Mouse (Mus musculus) CH12.LX (cell line): ENCODE data around the gene Map3k6. TPM values are rescaled to one million over a fixed set of nuclear protein-coding genes. Genes with fewer than 3 reads are reported as not detected.

ENCODE experiments used
- DNase-seq: peaks from one replicate; pipeline ENCODE4 v3.0.0-alpha.2; 2013; ENCODE audit errors: extremely low read depth
- H3K27ac ChIP-seq: 2 replicates; pipeline ENCODE4 v1.5.1; 2012; ENCODE audit warnings: low read depth, mild to moderate bottlenecking, control low read depth, moderate library complexity; ENCODE audit not compliant: insufficient read depth
- H3K27me3 ChIP-seq: replicated peaks from 2 replicates; pipeline ENCODE3; 2012; ENCODE audit warnings: inconsistent platforms
- H3K36me3 ChIP-seq, 2 experiments: replicated peaks in 1 of 2; 2 replicates each; pipeline versions ENCODE3 to v1.6.1; 2012; ENCODE audit warnings: inconsistent platforms in 1 of 2, low read length in 1 of 2, mild to moderate bottlenecking in 1 of 2, mixed read lengths in 1 of 2, moderate library complexity in 1 of 2; ENCODE audit not compliant: control insufficient read depth in 1 of 2, insufficient read depth in 1 of 2
- H3K4me1 ChIP-seq, 2 experiments: 2 replicates each; pipeline ENCODE4 v1.6.1; 2012; ENCODE audit warnings: inconsistent platforms in 1 of 2, moderate library complexity in 1 of 2; ENCODE audit not compliant: insufficient read depth in 2 of 2, control insufficient read depth in 1 of 2
- H3K4me2 ChIP-seq: 2 replicates; pipeline ENCODE4 v1.6.1; 2012; ENCODE audit warnings: low read depth, mild to moderate bottlenecking, control low read depth; ENCODE audit not compliant: poor library complexity, insufficient read depth, severe bottlenecking
- H3K4me3 ChIP-seq, 3 experiments: fragments of 150-350 bp in 1 of 3; sonication (generic) in 1 of 3; replicated peaks in 1 of 3; 2 replicates each; pipeline versions ENCODE3 to v1.5.1; 2011 to 2012; ENCODE audit warnings: low read depth in 2 of 3, low read length in 2 of 3, mild to moderate bottlenecking in 2 of 3, moderate library complexity in 2 of 3, control low read depth in 1 of 3, improper control_type of control experiment in 1 of 3, inconsistent platforms in 1 of 3, mixed read lengths in 1 of 3; ENCODE audit not compliant: poor library complexity in 1 of 3
- H3K79me2 ChIP-seq: replicated peaks from 2 replicates; pipeline ENCODE4 v1.6.1; 2012; ENCODE audit warnings: mild to moderate bottlenecking, moderate library complexity; ENCODE audit not compliant: control insufficient read depth, poor library complexity, insufficient read depth, severe bottlenecking; ENCODE audit errors: extremely low read depth
- H3K9ac ChIP-seq: 2 replicates; pipeline ENCODE4 v1.6.1; 2012; ENCODE audit warnings: low read depth, mild to moderate bottlenecking, control low read depth, moderate library complexity; ENCODE audit not compliant: insufficient read depth
- H3K9me3 ChIP-seq: replicated peaks from 2 replicates; pipeline ENCODE3; 2012; ENCODE audit warnings: low read length, inconsistent platforms, mixed read lengths
- BHLHE40 ChIP-seq: IDR thresholded peaks from 2 replicates; pipeline ENCODE4 v1.6.1; 2011; ENCODE audit warnings: mild to moderate bottlenecking, low read depth, low read length, improper control_type of control experiment
- ELF1 ChIP-seq: IDR thresholded peaks from 2 replicates; pipeline ENCODE4 v1.6.1; 2014; ENCODE audit warnings: low read depth, mild to moderate bottlenecking, inconsistent platforms, low read length, improper control_type of control experiment
- HCFC1 ChIP-seq: IDR thresholded peaks from 2 replicates; pipeline ENCODE4 v1.6.1; 2012; ENCODE audit warnings: low read depth, mild to moderate bottlenecking, inconsistent platforms, low read length, improper control_type of control experiment
- IRF4 ChIP-seq: IDR thresholded peaks from 2 replicates; pipeline ENCODE4 v1.6.1; 2014; ENCODE audit warnings: low read depth, mild to moderate bottlenecking, inconsistent platforms, low read length, improper control_type of control experiment
- JUND ChIP-seq: conservative IDR thresholded peaks from 2 replicates; pipeline ENCODE4 v1.6.1; 2011; ENCODE audit warnings: low read depth, low read length, improper control_type of control experiment
- MAFK ChIP-seq: IDR thresholded peaks from 2 replicates; pipeline ENCODE4 v1.6.1; 2011; ENCODE audit warnings: low read length, improper control_type of control experiment; ENCODE audit not compliant: insufficient replicate concordance
- MXI1 ChIP-seq: IDR thresholded peaks from 2 replicates; pipeline ENCODE4 v1.6.1; 2011; ENCODE audit warnings: mild to moderate bottlenecking, low read depth, low read length, improper control_type of control experiment
- ZC3H11A ChIP-seq: IDR thresholded peaks from 2 replicates; pipeline ENCODE4 v1.6.1; 2012; ENCODE audit warnings: low read depth, mild to moderate bottlenecking, inconsistent platforms, low read length, improper control_type of control experiment
- ZMIZ1 ChIP-seq: IDR thresholded peaks from 2 replicates; pipeline ENCODE4 v1.6.1; 2012; ENCODE audit warnings: low read depth, mild to moderate bottlenecking, inconsistent platforms, low read length, improper control_type of control experiment
- dilution Hi-C: fragments of 300-500 bp; cut with MboI; formaldehyde crosslinking; loops from 2 replicates; pipeline ENCODE4 v1.14.3; 2020; ENCODE audit warnings: low sequenced_read_pairs; ENCODE audit not compliant: extremely low pct_unique_long_range_greater_than_20kb, extremely low pct_ligation_motif_present
- in situ Hi-C: fragments of 300-500 bp; cut with MboI; formaldehyde crosslinking; loops from 3 replicates; pipeline ENCODE4 v1.14.3; 2019; ENCODE audit warnings: low sequenced_read_pairs, low pct_ligation_motif_present, low pct_unique_long_range_greater_than_20kb, mixed read lengths
- polyA plus RNA-seq: library from polyadenylated mRNA; unstranded; fragments of >175 nt; gene quantifications from 2 replicates; pipeline ENCODE4 v1.2.1, GENCODE M21; 2012; ENCODE audit warnings: low read depth; ENCODE audit not compliant: insufficient read length
- total RNA-seq, 2 experiments: library from RNA; depleted of rRNA; stranded (reverse); fragments of 300-350 nt in 1 of 2; fragments of >200 nt in 1 of 2; gene quantifications; 2 replicates each; pipeline ENCODE4 v1.2.3; 2012 to 2014

The Map3k6 gene
- total and polyA plus RNA-seq, 3 experiments: 0.21 TPM; not detected in 2

DNA sequence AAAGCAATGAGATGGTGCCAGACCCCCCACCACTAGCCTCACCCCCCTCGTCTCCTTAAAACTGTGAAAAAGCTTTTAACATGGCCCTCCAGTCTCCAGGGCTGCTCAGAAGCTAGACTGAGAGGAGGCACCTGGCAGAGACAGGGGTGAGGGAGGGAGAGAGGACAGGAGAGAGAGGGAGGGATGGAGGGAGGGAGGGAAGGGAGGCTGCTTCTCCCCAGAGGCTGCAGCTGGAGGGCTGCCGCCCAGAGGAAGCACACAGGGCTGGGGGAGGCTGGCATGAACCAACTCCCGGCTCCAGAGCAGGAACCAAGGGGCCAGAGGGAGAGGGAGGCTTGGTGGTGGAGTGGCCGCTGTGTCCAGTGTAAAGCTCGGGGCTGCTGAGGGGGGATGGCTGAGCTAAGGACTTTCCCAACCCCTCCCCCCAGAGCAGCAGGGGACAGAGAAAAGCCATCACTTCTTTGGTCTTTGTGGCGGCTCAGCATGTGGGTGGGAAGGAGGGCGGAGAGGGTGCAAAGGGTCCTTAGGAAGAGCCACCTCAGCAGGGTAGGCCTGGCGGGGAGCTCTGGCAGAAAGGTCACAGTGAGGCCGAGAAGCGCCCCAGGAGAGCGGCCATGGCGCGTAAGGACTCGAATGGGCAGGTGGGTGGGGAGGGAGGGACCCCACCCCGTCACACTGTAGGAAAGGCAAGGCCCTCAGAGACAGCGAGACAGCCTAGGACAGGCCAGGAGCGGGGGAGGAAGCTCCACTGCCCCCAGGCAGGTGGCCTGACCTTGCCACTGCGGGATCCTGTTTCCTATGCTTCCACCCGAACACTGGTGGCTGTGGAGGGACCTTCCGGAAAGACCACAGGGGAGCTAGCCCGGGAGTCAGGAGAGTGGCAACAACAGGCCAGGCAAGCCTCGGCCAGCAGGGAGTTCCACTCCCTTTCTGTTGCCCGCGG lies 52.6 kb downstream of the Map3k6 start:
- no peak for TF ChIP-seq MXI1
- TF ChIP-seq HCFC1: no peak
- TF ChIP-seq JUND: no peak
- no peak for TF ChIP-seq ELF1
- no peak for TF ChIP-seq ZMIZ1
- Histone ChIP-seq H3K9me3 (no peaks in the 10 kb centered on the region), H3K4me3 (no peak overlapping the region), H3K27ac (no peak overlapping the region), H3K36me3 (peaks cover 23 to 47% of the 10 kb centered on the region in 2 experiments), H3K9ac (no peak overlapping the region), H3K79me2 (no peaks in the 10 kb centered on the region), H3K27me3 (no peaks in the 10 kb centered on the region), H3K4me2 (no peak overlapping the region), H3K4me1 (peaks cover 9 to 58% of the 10 kb centered on the region in 2 experiments)
- DNase-seq: no peak
- dilution Hi-C loops (no loop called here), in situ Hi-C loops (no loop called here)

- H3K4me1 ChIP-seq: peaks cover 9 to 67% of the 10 kb centered on the region in 2 experiments
- in situ Hi-C loops: no loop called here
- no peak overlapping the region for H3K9ac ChIP-seq
- no peak for TF ChIP-seq IRF4
- TF ChIP-seq ZC3H11A: no peak
- no peak overlapping the region for H3K27ac ChIP-seq
- peaks cover 23 to 55% of the 10 kb centered on the region in 2 experiments for H3K36me3 ChIP-seq
- H3K9me3 ChIP-seq: no peaks in the 10 kb centered on the region
- H3K27me3 ChIP-seq: no peaks in the 10 kb centered on the region
- H3K79me2 ChIP-seq: no peaks in the 10 kb centered on the region
- no peak overlapping the region for H3K4me2 ChIP-seq
- no peak for DNase-seq
- H3K4me3 ChIP-seq: no peak overlapping the region
- dilution Hi-C loops: no loop called here
These were observed 53.5 kb downstream of the Map3k6 start for GRCm38 (mm10) chr4:133294084-133294483.

- Histone ChIP-seq H3K4me3 (no peak overlapping the region), H3K36me3 (peaks cover 39 to 82% of the 10 kb centered on the region in 2 experiments), H3K27me3 (no peaks in the 10 kb centered on the region), H3K9ac (no peak overlapping the region), H3K27ac (no peak overlapping the region), H3K4me2 (no peak overlapping the region), H3K79me2 (no peaks in the 10 kb centered on the region), H3K4me1 (peaks cover 14 to 74% of the 10 kb centered on the region in 2 experiments), H3K9me3 (no peaks in the 10 kb centered on the region)
- dilution Hi-C loops (no loop called here), in situ Hi-C loops (no loop called here)
- DNase-seq: peak; percentile 24
- TF ChIP-seq MAFK (no peak), BHLHE40 (peak; percentile 39; the same call in 1 of the 2 replicates)
These were observed 56.7 kb downstream of the Map3k6 start for GRCm38 (mm10) chr4:133297360-133297759.
